Mouse (Mus musculus) testis, postnatal 10 days (tissue): ENCODE data around the gene Olfr684.

Source experiments
- DNase-seq: peaks from one replicate; pipeline ENCODE4 v3.0.0; 2021; ENCODE audit warnings: low spot score

Olfr684 gene

DNA sequence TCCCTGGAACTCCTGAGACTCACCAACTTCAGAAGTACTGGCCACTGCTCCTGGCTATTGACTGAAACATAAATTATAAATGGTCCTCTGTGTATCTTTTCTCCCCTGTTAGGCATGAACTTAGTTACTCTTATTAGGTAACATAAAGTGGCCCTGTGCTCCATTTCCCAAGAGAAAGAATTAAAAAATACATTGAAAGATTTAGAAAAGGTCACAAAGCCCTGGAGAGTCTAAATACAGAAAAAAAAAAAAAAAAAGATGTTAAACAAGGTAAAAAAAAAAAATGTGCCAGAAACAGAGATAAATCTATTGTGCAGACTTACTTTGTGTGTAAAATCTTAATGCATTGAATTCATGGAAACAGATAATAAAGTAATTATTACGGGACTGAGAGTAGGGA is at the start of gene Olfr684:
Olfr684 (minus strand) TSS at position 101 of the 400 bp plus-strand sequence.
- no peak for DNase-seq

DNA sequence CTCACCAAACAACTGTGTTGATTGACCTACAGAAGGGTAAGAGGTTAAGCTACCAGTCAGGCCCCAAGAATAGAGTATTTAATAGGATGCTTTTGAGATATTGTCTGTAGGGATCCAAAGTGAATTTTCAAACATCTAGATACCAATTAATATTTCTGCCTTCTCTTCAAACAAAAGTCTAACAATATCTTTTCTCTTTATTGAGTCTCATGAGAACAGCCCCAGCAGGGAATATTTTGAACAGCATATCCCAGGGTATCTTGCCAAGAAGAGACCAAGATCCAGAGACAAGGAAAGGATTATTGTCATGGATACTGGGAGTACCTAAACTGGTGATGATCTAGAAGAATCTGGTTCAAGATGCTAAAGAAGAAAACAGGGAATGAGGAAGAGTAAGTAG is 43.9 kb upstream of the Olfr684 start, which contains the start of gene Olfr686:
Olfr686 (minus strand) TSS at position 101 of the 400 bp plus-strand sequence.
- DNase-seq: no peak

DNA sequence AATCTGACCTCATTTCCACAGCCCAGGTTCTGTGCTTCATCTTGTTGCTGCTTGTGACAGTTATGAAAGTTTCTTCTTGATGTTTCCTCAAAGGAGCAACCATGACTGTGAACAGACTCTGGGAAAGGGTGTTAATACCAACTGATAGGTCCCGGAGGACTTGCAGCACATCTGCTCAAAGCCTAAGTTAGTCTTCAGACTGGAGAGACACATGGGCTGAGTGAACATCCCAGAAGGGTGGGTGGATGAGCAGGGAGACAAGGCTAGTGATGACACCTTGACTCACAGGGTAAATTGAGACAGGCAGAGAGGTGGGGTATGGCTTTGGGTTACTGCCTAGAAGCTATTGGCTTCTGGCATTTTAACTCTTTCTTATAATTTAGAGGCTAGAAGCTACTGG is 22.5 kb upstream of the Olfr684 start, which contains the start of gene Olfr685:
Olfr685 (minus strand) TSS at position 101 of the 400 bp plus-strand sequence.
- no peak for DNase-seq

DNA sequence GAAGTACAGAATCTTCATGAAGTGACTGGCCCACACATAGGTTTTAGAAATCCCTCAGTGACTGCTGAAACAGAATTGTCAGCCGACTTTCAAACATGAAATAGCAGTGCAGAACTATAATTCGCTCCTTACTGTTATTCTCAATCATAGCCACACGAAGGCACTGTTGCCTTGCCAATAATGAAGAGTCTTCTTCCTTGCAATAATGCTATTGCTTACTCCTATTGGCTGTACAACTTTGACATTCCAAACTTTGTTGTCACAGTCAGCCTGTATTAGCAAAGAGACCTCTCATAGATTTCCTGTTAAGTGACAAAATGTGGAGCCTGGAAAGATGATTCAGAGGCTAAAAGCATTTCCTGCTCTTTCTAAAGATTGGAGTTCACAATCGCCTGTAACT is 7.3 kb upstream of the Olfr684 start:
- no peak for DNase-seq

DNA sequence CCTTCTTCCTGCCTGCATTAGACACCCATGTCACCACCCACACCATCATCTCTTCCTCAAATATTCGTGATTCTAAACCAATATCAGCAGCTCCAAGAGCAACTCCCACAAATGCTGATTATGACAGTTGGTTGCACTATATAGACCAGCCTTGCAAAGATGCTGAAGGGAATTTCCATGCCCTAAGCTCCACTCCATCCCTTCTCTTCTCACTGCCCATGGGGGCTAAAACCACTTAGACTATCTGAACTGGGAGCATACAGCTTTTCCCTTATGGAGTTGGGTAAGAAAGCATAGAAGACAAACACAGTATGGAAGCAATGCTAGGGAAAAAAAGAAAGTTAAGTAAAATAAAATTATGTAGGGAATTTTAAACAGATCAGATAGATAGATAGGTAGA is 16.5 kb downstream of the Olfr684 start, which contains the start of gene Olfr683:
Olfr683 (minus strand) TSS at position 101 of the 400 bp plus-strand sequence.
- DNase-seq: no peak

DNA sequence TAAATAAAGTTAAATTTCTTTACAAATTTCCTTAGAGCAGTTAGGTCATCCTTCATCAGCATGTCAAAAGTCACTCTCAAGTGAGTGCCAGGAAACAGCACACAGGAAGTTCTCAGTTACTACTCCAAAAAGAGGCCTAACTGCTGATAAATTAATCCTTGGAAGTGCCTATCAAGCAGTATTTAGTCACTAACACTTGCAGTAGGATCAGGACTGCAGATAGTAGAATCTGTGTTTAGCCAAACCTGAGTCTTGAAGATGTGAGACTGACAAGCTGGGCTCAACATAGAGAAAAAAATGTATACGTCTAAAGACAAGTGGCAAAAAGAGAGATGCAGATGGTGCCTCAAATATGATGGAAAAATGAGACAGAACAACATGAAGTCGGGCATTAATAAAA is 22.2 kb downstream of the Olfr684 start:
- no peak for DNase-seq

DNA sequence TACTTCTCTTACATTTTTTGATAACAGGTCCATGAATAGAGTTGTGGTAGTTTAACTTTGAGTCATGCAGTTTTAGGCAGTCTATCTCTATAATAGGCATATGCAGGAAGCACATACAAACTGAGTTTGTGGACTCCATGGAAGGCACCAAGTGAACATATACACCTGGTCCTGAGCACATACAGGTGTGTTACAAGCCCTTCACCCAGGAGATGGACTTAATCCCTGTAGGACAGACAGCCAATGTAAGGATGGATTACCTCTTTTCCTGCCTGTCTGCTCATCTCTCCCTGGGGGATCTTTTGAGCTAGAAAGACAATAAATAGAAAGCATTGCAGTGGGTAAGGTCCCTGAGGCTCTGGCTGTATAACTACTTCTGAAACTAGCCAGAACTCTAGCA is 46.9 kb downstream of the Olfr684 start, which contains the start of gene Olfr681:
Olfr681 (plus strand) TSS at position 301 of the 400 bp plus-strand sequence.
- DNase-seq: no peak
